Mouse (Mus musculus): ENCODE results near the gene Mgat2.
"Not testable (repeated sequence)": the region's sequence is repeated elsewhere in the genome, so short reads cannot be mapped to it uniquely, and the experiment has no call there.

The Mgat2 gene

DNA sequence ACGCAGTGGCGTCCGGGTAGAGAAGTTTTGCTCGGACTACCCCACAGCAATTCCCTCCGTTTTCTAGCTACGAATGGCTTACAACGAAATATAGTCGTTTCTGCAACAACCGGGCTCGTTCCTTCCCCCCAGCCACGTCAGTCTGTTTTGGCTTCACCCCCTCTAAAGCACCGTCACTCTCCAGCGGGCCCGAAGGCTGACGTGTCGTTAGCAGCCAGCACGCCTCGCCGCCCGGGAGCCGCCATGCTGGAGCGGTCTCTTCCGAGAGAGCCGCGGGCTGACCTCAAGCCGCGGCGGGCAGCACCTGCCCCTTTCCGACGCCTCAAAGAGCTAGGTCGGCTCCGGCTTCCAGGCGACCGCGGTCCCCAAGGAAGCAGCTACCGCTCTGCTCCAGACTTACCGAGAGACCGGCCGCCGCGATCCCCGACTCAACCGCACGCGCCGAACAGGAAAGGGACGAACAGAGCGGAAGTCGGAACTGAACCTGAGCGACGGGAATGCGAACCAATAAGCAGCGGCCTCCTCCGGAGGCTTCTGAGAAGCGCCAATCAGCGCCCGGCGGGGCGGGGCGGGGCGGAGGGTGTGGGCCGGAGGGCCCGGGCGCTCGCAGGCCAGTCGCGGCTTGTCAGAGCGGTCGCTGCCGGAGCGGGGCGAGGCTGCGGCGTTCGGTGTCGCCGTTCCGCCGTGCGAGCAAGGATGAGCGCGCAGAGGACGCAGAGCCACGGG is at the start of gene Mgat2, which contains the start of gene Rpl36al:
Gene Mgat2 (plus strand): TSS at position 575 of the 726 bp plus-strand sequence.
Gene Rpl36al (minus strand): TSS at position 501 of the 726 bp plus-strand sequence.
- peak; percentile 99 for DNase-seq (ENCODE audit: low read depth, low spot score)

GRCm38 (mm10) chr12:69139201-69139600 is 44.8 kb upstream of the Mgat2 start:
- no peak for DNase-seq (ENCODE audit: low read depth, low spot score)

- DNase-seq (ENCODE audit: low read depth, low spot score): no peak
These were observed 44.1 kb upstream of the Mgat2 start for GRCm38 (mm10) chr12:69139841-69140240.

GRCm38 (mm10) chr12:69143460-69143859 is 40.5 kb upstream of the Mgat2 start:
- DNase-seq (ENCODE audit: low read depth, low spot score): no peak

- DNase-seq (ENCODE audit: low read depth, low spot score): no peak
These were observed 36.7 kb upstream of the Mgat2 start for GRCm38 (mm10) chr12:69147166-69147735.

GRCm38 (mm10) chr12:69150049-69150448 is 33.9 kb upstream of the Mgat2 start:
- no peak for DNase-seq (ENCODE audit: low read depth, low spot score)

GRCm38 (mm10) chr12:69155923-69156322 is 28.0 kb upstream of the Mgat2 start:
- no peak for DNase-seq (ENCODE audit: low read depth, low spot score)

DNA sequence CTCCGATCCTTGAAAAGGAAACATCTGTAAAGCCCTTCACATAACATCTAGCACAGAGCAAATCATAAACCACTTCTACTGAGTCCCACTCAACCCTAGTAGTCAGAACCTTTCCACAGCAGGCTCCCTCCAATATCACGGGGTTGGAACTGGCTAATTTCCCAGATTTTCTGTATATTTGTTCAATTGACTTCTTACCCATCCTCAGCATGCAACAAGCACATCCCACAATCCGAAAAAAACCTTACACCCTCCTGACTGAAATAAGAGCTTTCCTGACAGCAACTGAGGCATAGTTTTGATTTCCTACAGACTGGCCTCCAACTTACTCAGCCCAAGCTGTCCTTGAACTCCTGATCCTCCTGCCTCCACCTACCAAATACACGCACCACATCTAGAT is 27.5 kb upstream of the Mgat2 start:
- no peak for DNase-seq (ENCODE audit: low read depth, low spot score)

DNA sequence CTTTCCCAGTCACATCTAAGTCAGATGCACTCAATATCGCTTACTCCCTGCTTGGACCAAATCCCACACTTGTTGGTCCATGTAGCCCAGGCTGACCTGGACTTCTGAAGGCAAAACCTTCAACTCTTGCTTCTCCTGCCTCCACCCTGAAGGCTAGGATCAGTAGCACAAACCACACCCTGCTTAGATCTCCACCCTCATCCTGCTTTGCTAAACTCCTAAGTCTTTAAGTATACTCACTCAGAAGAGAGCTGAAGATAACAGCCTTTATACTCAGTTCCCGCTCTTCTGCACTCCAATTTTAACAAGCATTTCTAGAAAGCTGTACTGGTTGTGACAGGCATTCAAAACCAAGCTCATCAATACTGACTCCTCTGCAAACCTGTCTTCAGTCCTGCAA is 26.9 kb upstream of the Mgat2 start:
- DNase-seq (ENCODE audit: low read depth, low spot score): peak; percentile 50

DNA sequence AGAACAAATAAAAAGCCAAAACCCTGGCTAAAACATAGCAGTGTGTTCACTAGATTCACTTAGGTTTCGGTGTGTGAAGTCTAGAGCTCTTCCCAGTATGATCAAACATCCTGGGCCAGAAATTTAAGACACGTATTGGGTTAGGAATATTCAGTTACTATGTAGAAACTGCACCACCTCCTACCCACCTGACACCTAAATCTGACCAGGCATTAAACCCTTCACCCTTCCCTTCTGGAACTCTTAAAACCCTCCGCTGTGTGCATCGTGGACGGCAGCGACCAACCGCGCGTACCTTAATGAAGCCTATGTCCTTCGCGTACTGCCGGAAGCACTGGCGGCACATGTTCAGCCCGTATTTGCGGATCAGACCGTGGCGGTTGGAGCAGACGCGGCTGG is 25.6 kb upstream of the Mgat2 start:
- peak; percentile 30 for DNase-seq (ENCODE audit: low read depth, low spot score)

GRCm38 (mm10) chr12:69158765-69159577 is 25.0 kb upstream of the Mgat2 start, which contains the start of gene Rps29:
Gene Rps29, minus strand, starts transcription at chr12:69159186.
- DNase-seq (ENCODE audit: low read depth, low spot score): peak; percentile 99

GRCm38 (mm10) chr12:69159578-69159940 is 24.4 kb upstream of the Mgat2 start:
- peak; percentile 86 for DNase-seq (ENCODE audit: low read depth, low spot score)

GRCm38 (mm10) chr12:69160677-69161076 is 23.3 kb upstream of the Mgat2 start:
- DNase-seq (ENCODE audit: low read depth, low spot score): not testable (repeated sequence)

- DNase-seq (ENCODE audit: low read depth, low spot score): not testable (repeated sequence)
These were observed 20.4 kb upstream of the Mgat2 start for GRCm38 (mm10) chr12:69163586-69163985.

DNA sequence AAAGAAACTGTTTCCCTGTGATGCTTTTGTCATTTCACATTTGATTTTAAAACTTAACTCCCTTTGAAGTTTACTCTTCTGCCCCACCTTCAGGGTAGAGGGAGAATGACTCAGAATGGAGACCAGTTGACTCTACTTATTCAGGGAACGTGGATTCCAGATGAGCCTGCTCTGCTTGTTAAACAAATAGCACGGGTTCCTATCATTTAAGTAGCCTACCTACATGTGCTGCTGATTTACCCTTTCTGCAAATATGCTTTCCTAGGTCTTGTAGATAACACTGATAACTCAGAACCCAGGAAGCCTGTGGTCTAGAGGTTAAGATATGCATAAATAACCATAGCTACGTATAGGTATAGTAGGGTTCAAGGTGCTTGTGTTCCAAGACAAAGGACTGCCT is 19.1 kb upstream of the Mgat2 start:
- no peak for DNase-seq (ENCODE audit: low read depth, low spot score)

DNA sequence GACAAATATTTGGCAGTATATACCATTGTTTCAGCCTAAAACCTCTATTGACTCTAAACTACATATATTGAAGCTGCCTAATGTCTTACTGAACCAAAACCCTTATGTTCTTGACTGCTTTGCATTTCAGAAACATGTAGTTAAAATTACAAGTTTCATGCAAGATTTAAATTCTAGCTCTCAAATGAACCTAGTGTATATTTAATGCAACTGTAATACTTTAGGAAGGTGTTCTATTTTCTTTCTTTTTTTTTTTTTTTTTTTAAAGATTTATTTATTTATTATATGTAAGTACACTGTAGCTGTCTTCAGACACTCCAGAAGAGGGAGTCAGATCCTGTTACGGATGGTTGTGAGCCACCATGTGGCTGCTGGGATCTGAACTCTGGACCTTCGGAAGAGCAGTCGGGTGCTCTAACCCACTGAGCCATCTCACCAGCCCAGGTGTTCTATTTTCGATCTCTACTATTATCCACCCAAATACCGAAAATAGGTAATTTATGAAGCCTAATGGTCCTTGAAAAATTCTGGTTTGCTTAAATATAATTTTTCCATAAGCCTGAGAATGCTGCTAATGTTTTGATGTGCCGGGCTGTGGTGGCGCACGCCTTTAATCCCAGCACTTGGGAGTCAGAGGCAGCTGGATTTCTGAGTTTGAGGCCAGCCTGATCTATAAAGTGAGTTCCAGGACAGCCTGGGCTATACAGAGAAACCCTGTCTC is 16.9 kb upstream of the Mgat2 start:
- DNase-seq (ENCODE audit: low read depth, low spot score): not testable (repeated sequence)

DNA sequence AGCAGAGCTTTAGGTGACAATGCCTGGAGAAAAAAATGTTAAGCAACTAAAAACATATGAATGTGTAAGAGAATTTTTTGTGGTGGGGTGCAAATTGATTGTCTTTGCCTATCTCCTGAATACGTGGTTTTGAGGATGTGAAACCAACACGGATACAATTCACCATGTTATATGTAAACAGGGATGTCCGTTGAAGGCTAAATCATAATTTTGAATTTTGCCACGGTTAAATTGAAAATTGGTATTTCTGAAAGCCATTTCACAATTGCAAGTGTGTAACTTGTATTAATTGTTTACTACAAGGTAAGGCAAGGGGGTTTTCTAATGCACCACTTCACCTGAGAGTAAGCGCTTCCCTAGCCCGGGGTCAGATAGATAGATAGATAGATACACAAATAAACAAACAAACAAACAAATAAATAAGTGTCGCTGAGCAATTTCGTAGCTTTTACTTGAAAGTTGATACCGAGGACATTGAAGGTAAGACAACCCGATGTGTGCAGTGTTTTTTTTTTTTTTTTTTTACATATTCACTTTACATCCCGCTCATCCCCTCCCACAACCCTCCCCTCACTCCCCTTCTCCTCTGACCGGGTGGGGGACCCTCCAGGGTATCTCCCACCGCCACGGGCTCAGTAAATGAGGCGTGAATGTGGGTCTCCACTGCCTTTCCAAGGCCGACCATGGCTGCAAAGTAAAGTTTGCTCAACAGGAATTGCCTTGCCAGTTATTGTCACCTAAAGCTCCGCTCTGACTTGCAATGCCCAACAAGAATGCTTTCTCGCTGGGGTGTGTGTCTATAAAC is 16.1 kb upstream of the Mgat2 start:
- DNase-seq (ENCODE audit: low read depth, low spot score): no peak

GRCm38 (mm10) chr12:69168461-69169106 is 15.4 kb upstream of the Mgat2 start, which contains the start of gene Lrr1:
Gene Lrr1, plus strand, starts transcription at chr12:69168814.
- peak; percentile 83 for DNase-seq (ENCODE audit: low read depth, low spot score)

GRCm38 (mm10) chr12:69171307-69171706 is 12.7 kb upstream of the Mgat2 start:
- DNase-seq (ENCODE audit: low read depth, low spot score): no peak

DNA sequence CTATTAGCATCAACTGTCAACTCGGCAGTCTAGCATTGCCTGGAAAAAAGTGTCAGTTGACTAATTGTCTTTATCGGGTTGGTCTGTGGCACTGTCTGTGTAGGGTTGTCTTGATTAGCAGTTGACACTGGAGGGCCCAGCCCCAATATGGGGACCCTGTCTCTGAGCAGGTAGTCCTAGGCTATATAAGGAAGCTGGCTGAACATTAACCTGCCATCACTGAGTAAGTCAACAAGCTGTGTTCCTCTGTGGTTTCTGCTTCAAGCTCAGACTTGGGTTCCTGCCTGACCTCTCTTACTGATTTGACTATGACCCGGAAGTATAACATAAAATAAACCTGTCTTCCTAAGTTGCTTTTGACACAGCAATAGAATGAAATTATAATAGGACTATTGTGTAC is 8.0 kb upstream of the Mgat2 start:
- DNase-seq (ENCODE audit: low read depth, low spot score): no peak

Measured in c-Kit-negative CD71-positive TER-119-positive erythroid progenitor cells, embryonic 14.5 days (primary cell).